In genomic region chr17:7925413-7926160, GRCm38 (mm10) we compare ENCODE assay signal across 7 mouse cellular contexts.
DNase-seq lines count a peak whose midpoint lies in the region.

Gene Tagap (plus strand): TSS chr17:7926000.

- DNase-seq in urinary bladder, postnatal 14 days (ENCODE audit: low spot score), result peak; percentile 28
- no peak for DNase-seq in urinary bladder, adult 18-20 months (ENCODE audit: low spot score in 2 of 2)
- DNase-seq in kidney, postnatal 10 days, result peak; percentile 23
- peak; percentile 69 to 77 for DNase-seq in natural killer cell, adult 2 months (ENCODE audit: low spot score in 2 of 2)
- no peak for DNase-seq in cerebellum, adult 9-11 months
- no peak for DNase-seq in urinary bladder, postnatal 25 days (ENCODE audit: low spot score)
- no peak for DNase-seq in cerebellum, postnatal 10 days

Comparison
In these comparisons a context has a peak if more than half of its experiments do, and no peak if none do; other contexts are left out.
1. DNase-seq: peak in urinary bladder, postnatal 14 days (single experiment), kidney, postnatal 10 days (single experiment) and natural killer cell, adult 2 months (2 of 2); none in urinary bladder, adult 18-20 months (0 of 2), cerebellum, adult 9-11 months (single experiment), urinary bladder, postnatal 25 days (single experiment) and cerebellum, postnatal 10 days (0 of 2).